Mouse (Mus musculus): Measurements from ENCODE around the gene Vdac1. TPM values are rescaled to one million over a fixed set of nuclear protein-coding genes. Genes with fewer than 3 reads are reported as not detected.

Vdac1 gene
- polyA plus RNA-seq, 1 experiment from 2014 or later: 210 TPM

DNA sequence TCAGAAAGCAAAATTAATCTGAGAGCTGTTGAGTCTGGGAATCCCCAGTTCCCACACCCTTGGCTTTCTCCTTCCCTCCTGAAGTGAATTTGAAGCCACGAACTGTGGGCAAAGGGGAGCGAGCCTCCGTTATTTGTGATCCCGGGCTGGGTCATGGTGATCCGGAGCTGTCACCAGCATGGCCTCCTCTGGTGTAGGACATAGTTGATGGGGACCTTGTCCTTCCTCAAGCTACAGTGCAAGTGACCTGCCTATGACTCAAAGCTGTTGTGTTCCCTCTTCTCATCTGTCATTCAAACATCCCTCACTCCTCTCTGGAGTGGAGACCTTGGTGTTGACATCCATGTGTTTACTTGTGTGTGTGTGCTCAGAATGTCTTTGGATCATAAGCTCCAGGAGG is 74.8 kb downstream of the Vdac1 start:
- Histone ChIP-seq H3K9ac (ENCODE audit: low read length) (no peak overlapping the region), H3K4me3 (ENCODE audit: low read depth, low read length) (no peak overlapping the region), H3K36me3 (ENCODE audit: control insufficient read depth, insufficient read depth, low read length) (no peaks in the 10 kb centered on the region), H3K4me2 (no peak overlapping the region), H3K4me1 (ENCODE audit: control insufficient read depth, insufficient read depth, low read length) (no peaks in the 10 kb centered on the region), H3K27me3 (ENCODE audit: control insufficient read depth, insufficient read depth, low read length) (no peaks in the 10 kb centered on the region), H3K9me3 (ENCODE audit: control insufficient read depth, low read length) (0 out of 2 replicates have a peak, but pooled peaks cover 2% of the 10 kb centered on the region), H3K27ac (ENCODE audit: low read depth, low read length) (no peak overlapping the region)
- 96% methylated on average over 5 of the region's 5 CpGs for WGBS
- DNase-seq (ENCODE audit: low spot score, missing footprints) (no peak), ATAC-seq (ENCODE audit: low FRiP score) (no peak)

DNA sequence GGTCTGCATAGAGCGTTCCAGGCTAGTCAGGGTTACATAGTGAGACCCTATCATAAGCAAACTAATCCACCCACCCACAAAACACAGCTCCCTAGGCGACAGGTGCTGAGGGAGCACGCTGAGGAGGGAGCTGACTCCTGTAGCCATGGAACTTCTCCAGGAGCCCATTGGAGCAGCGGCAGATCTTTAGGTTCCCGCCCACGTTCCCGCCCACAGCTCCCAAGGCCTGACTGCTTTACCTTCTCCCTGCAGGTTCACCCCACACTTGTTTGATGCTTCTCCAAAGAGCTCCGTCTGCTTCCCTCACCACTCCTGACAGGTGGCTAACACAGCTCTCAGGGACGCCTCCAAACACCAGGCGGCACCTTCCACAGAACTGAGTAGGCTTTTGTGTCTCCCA is 76.5 kb downstream of the Vdac1 start:
- Histone ChIP-seq H3K9me3 (ENCODE audit: control insufficient read depth, low read length) (no peaks in the 10 kb centered on the region), H3K4me3 (ENCODE audit: low read depth, low read length) (no peak overlapping the region), H3K9ac (ENCODE audit: low read length) (no peak overlapping the region), H3K27me3 (ENCODE audit: control insufficient read depth, insufficient read depth, low read length) (no peaks in the 10 kb centered on the region), H3K4me1 (ENCODE audit: control insufficient read depth, insufficient read depth, low read length) (no peaks in the 10 kb centered on the region), H3K4me2 (no peak overlapping the region), H3K27ac (ENCODE audit: low read depth, low read length) (no peak overlapping the region), H3K36me3 (ENCODE audit: control insufficient read depth, insufficient read depth, low read length) (no peaks in the 10 kb centered on the region)
- DNase-seq (ENCODE audit: low spot score, missing footprints): no peak
- no peak for ATAC-seq (ENCODE audit: low FRiP score)
- WGBS: 26% methylated on average over 10 of the region's 10 CpGs

Other genes with a start within 250 kb of the Vdac1 start
- not detected in 2 replicates for gene Olfr1373, start 215.3 kb upstream of the Vdac1 start, polyA plus RNA-seq (2014; fragmentation: Nextera tagmentation; extraction: Ambion mirVana)
- not detected in 2 replicates for gene Olfr1371, start 146.9 kb upstream of the Vdac1 start, polyA plus RNA-seq (2014; fragmentation: Nextera tagmentation; extraction: Ambion mirVana)
- 1,013 and 1,113 TPM in 2 replicates for gene Skp1a, start 128.9 kb upstream of the Vdac1 start, polyA plus RNA-seq (2014; fragmentation: Nextera tagmentation; extraction: Ambion mirVana)
- 8.0 and 10.7 TPM in 2 replicates for gene Tcf7, start 77.8 kb upstream of the Vdac1 start, polyA plus RNA-seq (2014; fragmentation: Nextera tagmentation; extraction: Ambion mirVana)
- 178 and 193 TPM in 2 replicates for gene 9530068E07Rik, start 35.6 kb downstream of the Vdac1 start, polyA plus RNA-seq (2014; fragmentation: Nextera tagmentation; extraction: Ambion mirVana)

Data from midbrain, embryonic 11.5 days (tissue).